Mouse (Mus musculus) midbrain, embryonic 14.5 days (tissue): ENCODE measurements at regions not wholly inside any gene's neighbourhood (a gene's known extent, or its start where the extent isn't known, plus 50 kb on each side); places are given as distances from the start of the nearest gene placed in this dataset.

Source experiments
- ATAC-seq: fragments of 200-750 bp; cut with Nextera tagmentation; 2 replicates; pipeline ENCODE4 v1.8.0; 2017; ENCODE audit warnings: moderate number of reproducible peaks, moderate library complexity; ENCODE audit not compliant: low FRiP score, low TSS enrichment
- DNase-seq: peaks from one replicate; pipeline ENCODE4 v3.0.0-alpha.2; 2015
- H3K27ac ChIP-seq: fragments of 300-500 bp; sonication (generic); replicated peaks from 2 replicates; pipeline ENCODE4 v1.5.1; 2014; ENCODE audit warnings: mild to moderate bottlenecking, low read depth, low read length, moderate library complexity
- H3K27me3 ChIP-seq: fragments of 300-500 bp; sonication (generic); 2 replicates; pipeline ENCODE4 v1.6.1; 2014; ENCODE audit warnings: low read length, control low read depth, mixed read lengths; ENCODE audit not compliant: control insufficient read depth, insufficient read depth
- H3K36me3 ChIP-seq: fragments of 300-500 bp; sonication (generic); 2 replicates; pipeline ENCODE4 v1.6.1; 2014; ENCODE audit warnings: low read length, control low read depth; ENCODE audit not compliant: control insufficient read depth, insufficient read depth
- H3K4me1 ChIP-seq: fragments of 300-500 bp; sonication (generic); 2 replicates; pipeline ENCODE4 v1.6.1; 2014; ENCODE audit warnings: mild to moderate bottlenecking, antibody characterized with exemption, low read length, control low read depth; ENCODE audit not compliant: control insufficient read depth, insufficient read depth
- H3K4me2 ChIP-seq: fragments of 300-500 bp; sonication (generic); 2 replicates; pipeline ENCODE4 v1.6.1; 2014; ENCODE audit warnings: mild to moderate bottlenecking, low read length, moderate library complexity
- H3K4me3 ChIP-seq: fragments of 300-500 bp; sonication (generic); replicated peaks from 2 replicates; pipeline ENCODE4 v1.5.1; 2014; ENCODE audit warnings: low read depth, low read length
- H3K9ac ChIP-seq: fragments of 300-500 bp; sonication (generic); replicated peaks from 2 replicates; pipeline ENCODE4 v1.6.1; 2014; ENCODE audit warnings: mild to moderate bottlenecking, low read length, moderate library complexity
- H3K9me3 ChIP-seq: fragments of 300-500 bp; sonication (generic); 2 replicates; pipeline ENCODE4 v1.6.1; 2016; ENCODE audit warnings: low read length, control low read depth, mixed read lengths; ENCODE audit not compliant: control insufficient read depth
- WGBS: fragments of 180-500 bp; shearing (Covaris S2); extraction: QIAGEN DNeasy Blood & Tissue Kit; methylation state at CpG from one replicate; pipeline ENCODE4 v1.1.7; 2014; 5-methylcytosine and 5-hydroxymethylcytosine counted together

- Histone ChIP-seq H3K9me3 (no peaks in the 10 kb centered on the region), H3K27ac (no peak overlapping the region), H3K36me3 (no peaks in the 10 kb centered on the region), H3K27me3 (no peaks in the 10 kb centered on the region), H3K4me1 (no peaks in the 10 kb centered on the region), H3K4me2 (no peak overlapping the region), H3K4me3 (no peak overlapping the region), H3K9ac (no peak overlapping the region)
- DNase-seq, result no peak
- no peak for ATAC-seq
- WGBS, result 84% methylated on average over 2 of the region's 2 CpGs
These were observed 115.0 kb downstream of the D3Ertd751e start for GRCm38 (mm10) chr3:41857446-41857845.

GRCm38 (mm10) chr3:41862674-41863073 is 120.3 kb downstream of the D3Ertd751e start:
- Histone ChIP-seq H3K4me3 (no peak overlapping the region), H3K27me3 (no peaks in the 10 kb centered on the region), H3K4me2 (no peak overlapping the region), H3K9me3 (no peaks in the 10 kb centered on the region), H3K4me1 (no peaks in the 10 kb centered on the region), H3K9ac (no peak overlapping the region), H3K36me3 (no peaks in the 10 kb centered on the region), H3K27ac (no peak overlapping the region)
- DNase-seq (no peak), ATAC-seq (no peak)

- Histone ChIP-seq H3K9ac (no peak overlapping the region), H3K4me3 (no peak overlapping the region), H3K9me3 (no peaks in the 10 kb centered on the region), H3K27ac (no peak overlapping the region), H3K27me3 (no peaks in the 10 kb centered on the region), H3K36me3 (no peaks in the 10 kb centered on the region), H3K4me2 (no peak overlapping the region), H3K4me1 (no peaks in the 10 kb centered on the region)
- 87% methylated on average over 6 of the region's 6 CpGs for WGBS
- DNase-seq, result no peak
- ATAC-seq, result no peak
These were observed 166.5 kb downstream of the D3Ertd751e start for GRCm38 (mm10) chr3:41908952-41909351.

- Histone ChIP-seq H3K27ac (no peak overlapping the region), H3K4me1 (no peaks in the 10 kb centered on the region), H3K4me2 (no peak overlapping the region), H3K36me3 (no peaks in the 10 kb centered on the region), H3K27me3 (no peaks in the 10 kb centered on the region), H3K4me3 (no peak overlapping the region), H3K9ac (no peak overlapping the region), H3K9me3 (no peaks in the 10 kb centered on the region)
- WGBS, result 81% methylated on average over 2 of the region's 2 CpGs
- DNase-seq (no peak), ATAC-seq (no peak)
These were observed 170.8 kb downstream of the D3Ertd751e start for GRCm38 (mm10) chr3:41913190-41913589.

- Histone ChIP-seq H3K4me2 (no peak overlapping the region), H3K36me3 (no peaks in the 10 kb centered on the region), H3K9ac (no peak overlapping the region), H3K4me1 (no peaks in the 10 kb centered on the region), H3K4me3 (no peak overlapping the region), H3K27me3 (no peaks in the 10 kb centered on the region), H3K9me3 (no peaks in the 10 kb centered on the region), H3K27ac (no peak overlapping the region)
- DNase-seq (peak; percentile 77), ATAC-seq (no peak; the same call in 1 of the 2 replicates)
- 49% methylated on average over 4 of the region's 4 CpGs for WGBS
These were observed 197.4 kb downstream of the D3Ertd751e start for GRCm38 (mm10) chr3:41939843-41940242.

- Histone ChIP-seq H3K27ac (no peak overlapping the region), H3K27me3 (no peaks in the 10 kb centered on the region), H3K9me3 (no peaks in the 10 kb centered on the region), H3K4me2 (no peak overlapping the region), H3K4me1 (no peaks in the 10 kb centered on the region), H3K9ac (no peak overlapping the region), H3K36me3 (no peaks in the 10 kb centered on the region), H3K4me3 (no peak overlapping the region)
- ATAC-seq (peak; percentile 70), DNase-seq (peak; percentile 72)
- WGBS, result 43% methylated on average over 6 of the region's 6 CpGs
These were observed 200.6 kb downstream of the D3Ertd751e start for GRCm38 (mm10) chr3:41942964-41943363.

- no peak overlapping the region for H3K9ac ChIP-seq
- H3K27me3 ChIP-seq, result no peaks in the 10 kb centered on the region
- no peak overlapping the region for H3K4me3 ChIP-seq
- ATAC-seq, result no peak
- no peaks in the 10 kb centered on the region for H3K36me3 ChIP-seq
- DNase-seq, result no peak
- H3K4me2 ChIP-seq, result no peak overlapping the region
- no peak overlapping the region for H3K27ac ChIP-seq
- 92% methylated on average over 2 of the region's 2 CpGs for WGBS
- H3K9me3 ChIP-seq, result no peaks in the 10 kb centered on the region
- H3K4me1 ChIP-seq, result no peaks in the 10 kb centered on the region
These were observed 207.0 kb downstream of the D3Ertd751e start for GRCm38 (mm10) chr3:41949404-41949803.

- 45% methylated on average over 3 of the region's 3 CpGs for whole genome bisulfite sequencing
- Histone ChIP-seq H3K9ac (no peak overlapping the region), H3K27me3 (no peaks in the 10 kb centered on the region), H3K27ac (no peak overlapping the region), H3K9me3 (no peaks in the 10 kb centered on the region), H3K4me1 (no peaks in the 10 kb centered on the region), H3K4me3 (no peak overlapping the region), H3K36me3 (no peaks in the 10 kb centered on the region), H3K4me2 (no peak overlapping the region)
- ATAC-seq (no peak), DNase-seq (no peak)
These were observed 215.0 kb downstream of the D3Ertd751e start for GRCm38 (mm10) chr3:41957385-41957784.

GRCm38 (mm10) chr3:41960209-41960608 is 217.8 kb downstream of the D3Ertd751e start:
- Histone ChIP-seq H3K9ac (no peak overlapping the region), H3K27me3 (no peaks in the 10 kb centered on the region), H3K4me2 (no peak overlapping the region), H3K27ac (no peak overlapping the region), H3K4me1 (no peaks in the 10 kb centered on the region), H3K4me3 (no peak overlapping the region), H3K9me3 (no peaks in the 10 kb centered on the region), H3K36me3 (no peaks in the 10 kb centered on the region)
- 84% methylated on average over 2 of the region's 2 CpGs for WGBS
- DNase-seq (no peak), ATAC-seq (no peak)
